Mouse (Mus musculus) hindbrain, embryonic 12.5 days (tissue): ENCODE results near the gene Prkci. TPM values are rescaled to one million over a fixed set of nuclear protein-coding genes. Genes with fewer than 3 reads are reported as not detected.

ENCODE experiments used
- ATAC-seq: fragments of 200-750 bp; cut with Nextera tagmentation; 2 replicates; pipeline ENCODE4 v1.8.0; 2017; ENCODE audit warnings: moderate TSS enrichment; ENCODE audit not compliant: low FRiP score
- H3K27ac ChIP-seq: fragments of 300-500 bp; sonication (generic); 2 replicates; pipeline ENCODE4 v1.5.1; 2016; ENCODE audit warnings: mild to moderate bottlenecking
- H3K27me3 ChIP-seq: fragments of 300-500 bp; sonication (generic); 2 replicates; pipeline ENCODE4 v1.6.1; 2016; ENCODE audit warnings: mild to moderate bottlenecking
- H3K36me3 ChIP-seq: fragments of 300-500 bp; sonication (generic); 2 replicates; pipeline ENCODE4 v1.6.1; 2016; ENCODE audit warnings: mild to moderate bottlenecking
- H3K4me1 ChIP-seq: fragments of 300-500 bp; sonication (generic); 2 replicates; pipeline ENCODE4 v1.6.1; 2016
- H3K4me2 ChIP-seq: fragments of 300-500 bp; sonication (generic); replicated peaks from 2 replicates; pipeline ENCODE4 v1.6.1; 2016; ENCODE audit warnings: mild to moderate bottlenecking
- H3K4me3 ChIP-seq: fragments of 300-500 bp; sonication (generic); 2 replicates; pipeline ENCODE4 v1.5.1; 2016; ENCODE audit warnings: mild to moderate bottlenecking
- H3K9ac ChIP-seq: fragments of 300-500 bp; sonication (generic); 2 replicates; pipeline ENCODE4 v1.6.1; 2016; ENCODE audit warnings: mild to moderate bottlenecking, moderate library complexity
- H3K9me3 ChIP-seq: fragments of 300-500 bp; sonication (generic); replicated peaks from 2 replicates; pipeline ENCODE4 v1.6.1; 2016; ENCODE audit warnings: mild to moderate bottlenecking
- WGBS: fragments of 180-500 bp; shearing (Covaris S2); methylation state at CpG from one replicate; pipeline ENCODE4 v1.1.7; 2016; 5-methylcytosine and 5-hydroxymethylcytosine counted together
- polyA plus RNA-seq: library from polyadenylated mRNA; unstranded; fragments of >200 nt; fragmentation: Nextera tagmentation; extraction: Ambion mirVana; gene quantifications from 2 replicates; pipeline ENCODE4 v1.2.1, GENCODE M21; 2016

Gene Prkci
- polyA plus RNA-seq, 1 experiment from 2014 or later: 38.6 TPM

- no peaks in the 10 kb centered on the region for H3K9me3 ChIP-seq
- no peak overlapping the region for H3K9ac ChIP-seq
- no peaks in the 10 kb centered on the region for H3K27me3 ChIP-seq
- ATAC-seq: no peak
- no peak overlapping the region for H3K27ac ChIP-seq
- no peak overlapping the region for H3K4me2 ChIP-seq
- H3K4me3 ChIP-seq: no peak overlapping the region
- WGBS: 92% methylated on average over 11 of the region's 13 CpGs
- peaks cover 7% of the 10 kb centered on the region; the same call in 1 of the 2 replicates for H3K4me1 ChIP-seq
- no peaks in the 10 kb centered on the region for H3K36me3 ChIP-seq
These were observed 87.4 kb downstream of the Prkci start for GRCm38 (mm10) chr3:31082838-31083506.

- Histone ChIP-seq H3K4me3 (no peak overlapping the region), H3K27me3 (no peaks in the 10 kb centered on the region), H3K36me3 (no peaks in the 10 kb centered on the region), H3K4me2 (no peak overlapping the region), H3K27ac (no peak overlapping the region), H3K9ac (no peak overlapping the region), H3K9me3 (no peaks in the 10 kb centered on the region), H3K4me1 (peaks cover 7% of the 10 kb centered on the region; the same call in 1 of the 2 replicates)
- 50% methylated on average over 12 of the region's 12 CpGs for WGBS
- no peak for ATAC-seq
These were observed 88.1 kb downstream of the Prkci start for GRCm38 (mm10) chr3:31083507-31084245.

- Histone ChIP-seq H3K27me3 (no peaks in the 10 kb centered on the region), H3K9ac (no peak overlapping the region), H3K27ac (no peak overlapping the region), H3K36me3 (no peaks in the 10 kb centered on the region), H3K4me3 (no peak overlapping the region), H3K9me3 (no peaks in the 10 kb centered on the region), H3K4me2 (no peak overlapping the region), H3K4me1 (peaks cover 11% of the 10 kb centered on the region; the same call in 1 of the 2 replicates)
- WGBS: 93% methylated on average over 3 of the region's 3 CpGs
- ATAC-seq: no peak
These were observed 89.5 kb downstream of the Prkci start for GRCm38 (mm10) chr3:31085000-31085399.

- Histone ChIP-seq H3K4me3 (no peak overlapping the region), H3K9ac (no peak overlapping the region), H3K27ac (no peak overlapping the region), H3K4me1 (peaks cover 16% of the 10 kb centered on the region; the same call in 1 of the 2 replicates), H3K4me2 (no peak overlapping the region), H3K9me3 (no peaks in the 10 kb centered on the region), H3K36me3 (no peaks in the 10 kb centered on the region), H3K27me3 (no peaks in the 10 kb centered on the region)
- ATAC-seq: no peak
- 30% methylated on average over 10 of the region's 10 CpGs for WGBS
These were observed 93.5 kb downstream of the Prkci start for GRCm38 (mm10) chr3:31088789-31089775.

- no peaks in the 10 kb centered on the region for H3K27me3 ChIP-seq
- H3K4me3 ChIP-seq: no peak overlapping the region
- no peak overlapping the region for H3K27ac ChIP-seq
- peaks cover 16% of the 10 kb centered on the region; the same call in 1 of the 2 replicates for H3K4me1 ChIP-seq
- 64% methylated on average over 7 of the region's 7 CpGs for WGBS
- ATAC-seq: no peak
- H3K4me2 ChIP-seq: no peak overlapping the region
- no peak overlapping the region for H3K9ac ChIP-seq
- H3K9me3 ChIP-seq: no peaks in the 10 kb centered on the region
- no peaks in the 10 kb centered on the region for H3K36me3 ChIP-seq
These were observed 94.4 kb downstream of the Prkci start for GRCm38 (mm10) chr3:31089956-31090355.

GRCm38 (mm10) chr3:31093196-31093595 is 97.6 kb downstream of the Prkci start:
- H3K9ac ChIP-seq: 0 out of 2 replicates have a peak overlapping the region, but pooled peaks have one; percentile 41
- WGBS: 3% methylated on average over 13 of the region's 13 CpGs

GRCm38 (mm10) chr3:31093627-31094351 is 98.2 kb downstream of the Prkci start:
- peaks cover 34% of the 10 kb centered on the region for H3K4me1 ChIP-seq
- ATAC-seq: peak; percentile 43
- peak overlapping the region; percentile 99 for H3K27ac ChIP-seq
- peak overlapping the region; percentile 97 for H3K9ac ChIP-seq
- H3K36me3 ChIP-seq: 0 out of 2 replicates have a peak, but pooled peaks cover 3% of the 10 kb centered on the region
- no peaks in the 10 kb centered on the region for H3K27me3 ChIP-seq
- WGBS: under 1% methylated on average over 46 of the region's 58 CpGs
- H3K9me3 ChIP-seq: no peaks in the 10 kb centered on the region
- H3K4me3 ChIP-seq: peak overlapping the region; percentile 97
- peak overlapping the region; percentile 72 for H3K4me2 ChIP-seq

More at GRCm38 (mm10) chr3:31093196-31093595, 97.6 kb downstream of the Prkci start:
- peak; percentile 36 for ATAC-seq
- Histone ChIP-seq H3K4me1 (peaks cover 31% of the 10 kb centered on the region), H3K27me3 (no peaks in the 10 kb centered on the region), H3K4me2 (peak overlapping the region; percentile 72), H3K27ac (peak overlapping the region; percentile 99), H3K4me3 (peak overlapping the region; percentile 97), H3K9me3 (no peaks in the 10 kb centered on the region), H3K36me3 (0 out of 2 replicates have a peak, but pooled peaks cover 3% of the 10 kb centered on the region)

- Histone ChIP-seq H3K4me1 (peaks cover 36% of the 10 kb centered on the region), H3K9ac (peak within 1 kb of the TSS; percentile 97), H3K27ac (peak within 1 kb of the TSS; percentile 99), H3K27me3 (no peaks in the 10 kb centered on the region), H3K4me3 (peak within 1 kb of the TSS; percentile 97), H3K4me2 (peak within 1 kb of the TSS; percentile 72), H3K9me3 (no peaks in the 10 kb centered on the region), H3K36me3 (0 out of 2 replicates have a peak, but pooled peaks cover 3% of the 10 kb centered on the region)
- peak; percentile 95 for ATAC-seq
- WGBS: 0% methylated on average over 33 of the region's 109 CpGs
These were observed 99.1 kb downstream of the Prkci start, which contains the start of gene Skil for GRCm38 (mm10) chr3:31094531-31095178. Gene Skil (plus strand): TSS chr3:31095058.

- H3K9ac ChIP-seq: peak overlapping the region; percentile 97
- H3K9me3 ChIP-seq: no peaks in the 10 kb centered on the region
- 0 out of 2 replicates have a peak, but pooled peaks cover 3% of the 10 kb centered on the region for H3K36me3 ChIP-seq
- H3K4me3 ChIP-seq: peak overlapping the region; percentile 97
- peak; percentile 42; the same call in 1 of the 2 replicates for ATAC-seq
- H3K4me2 ChIP-seq: peak overlapping the region; percentile 72
- H3K27me3 ChIP-seq: no peaks in the 10 kb centered on the region
- H3K27ac ChIP-seq: peak overlapping the region; percentile 99
- 2% methylated on average over 17 of the region's 39 CpGs for WGBS
- H3K4me1 ChIP-seq: peaks cover 41% of the 10 kb centered on the region
These were observed 99.6 kb downstream of the Prkci start for GRCm38 (mm10) chr3:31095179-31095490.

- Histone ChIP-seq H3K9ac (peak overlapping the region; percentile 97), H3K27me3 (no peaks in the 10 kb centered on the region), H3K4me2 (peak overlapping the region; percentile 72), H3K4me3 (peak overlapping the region; percentile 97), H3K27ac (peak overlapping the region; percentile 99), H3K4me1 (peaks cover 44% of the 10 kb centered on the region), H3K36me3 (0 out of 2 replicates have a peak, but pooled peaks cover 3% of the 10 kb centered on the region), H3K9me3 (no peaks in the 10 kb centered on the region)
- under 1% methylated on average over 33 of the region's 33 CpGs for WGBS
- peak; percentile 3 for ATAC-seq
These were observed 100.1 kb downstream of the Prkci start for GRCm38 (mm10) chr3:31095491-31096154.
